Mouse (Mus musculus) ES-Bruce4 (cell line): Measurements from ENCODE around the gene Svop.

Experiments
- CTCF ChIP-seq: IDR thresholded peaks from one replicate; pipeline ENCODE4 v1.8.1; 2011; ENCODE audit warnings: low read depth, low read length
- EP300 ChIP-seq: IDR thresholded peaks from 2 replicates; pipeline ENCODE4 v1.6.1; 2011; ENCODE audit warnings: low read depth, low read length; ENCODE audit not compliant: insufficient read depth
- POLR2A ChIP-seq: IDR thresholded peaks from one replicate; pipeline ENCODE4 v1.8.1; 2011; ENCODE audit warnings: low read length; ENCODE audit not compliant: insufficient read depth

DNA sequence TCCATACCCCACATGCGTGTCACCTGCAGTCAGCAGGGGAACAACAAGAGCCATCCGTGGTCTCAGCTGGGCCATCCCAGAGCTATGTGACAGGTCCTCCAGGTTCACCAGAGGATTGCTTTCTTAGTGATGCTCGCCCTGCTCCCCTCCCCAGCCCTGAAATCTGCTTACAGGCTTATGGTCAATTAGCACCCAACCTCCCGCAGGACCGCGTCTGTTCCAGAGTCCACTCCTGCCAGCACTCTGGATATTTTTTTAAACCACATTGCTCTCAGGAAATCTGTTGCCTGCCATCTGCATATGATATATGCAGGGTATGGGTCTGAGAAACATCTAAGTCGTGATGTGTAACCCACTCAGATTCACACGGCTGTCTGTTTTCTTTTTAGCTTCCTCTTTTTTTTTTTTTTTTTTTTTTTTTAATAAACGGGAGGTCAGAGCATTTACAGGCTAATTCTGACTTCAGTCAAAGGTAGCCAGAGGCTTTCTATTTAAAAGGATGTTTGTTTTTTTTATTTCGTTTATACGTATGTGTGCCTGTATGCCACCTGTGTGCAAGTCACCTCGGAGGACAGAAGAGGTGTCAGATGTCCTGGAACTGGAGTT, 3.4 kb downstream of the Svop start:
- TF ChIP-seq CTCF (no peak), EP300 (no peak), POLR2A (no peak)
